Mouse (Mus musculus) neural tube, postnatal 0 days (tissue): Measurements from ENCODE around the gene Gadl1. TPM values are rescaled to one million over a fixed set of nuclear protein-coding genes. Genes with fewer than 3 reads are reported as not detected.

Source experiments
- polyA plus RNA-seq: library from polyadenylated mRNA; unstranded; fragments of >200 nt; fragmentation: Nextera tagmentation; extraction: Ambion mirVana; gene quantifications from 2 replicates; pipeline ENCODE4 v1.2.1, GENCODE M21; 2015

The Gadl1 gene
- polyA plus RNA-seq: 0.27 and 0.48 TPM in 2 replicates

GRCm38 (mm10) chr9:115909155-115909554, at the start of gene Gadl1:
TSS of gene Gadl1 (plus strand) at chr9:115909455.

